Mouse (Mus musculus) G1E (cell line): ENCODE measurements at regions not wholly inside any gene's neighbourhood (a gene's known extent, or its start where the extent isn't known, plus 50 kb on each side); places are given as distances from the start of the nearest gene placed in this dataset.

Source experiments
- CTCF ChIP-seq: IDR thresholded peaks from 2 replicates; pipeline ENCODE4 v1.5.1; 2012; ENCODE audit warnings: low read depth, low read length, inconsistent platforms, mixed read lengths
- TAL1 ChIP-seq: conservative IDR thresholded peaks from 2 replicates; pipeline ENCODE4 v1.6.1; 2012; ENCODE audit warnings: low read depth, low read length, inconsistent platforms, mixed read lengths

- TF ChIP-seq CTCF (no peak), TAL1 (no peak)
Observed at GRCm38 (mm10) chr16:76864392-76864791, 149.1 kb upstream of the Usp25 start.
